Mouse (Mus musculus): ENCODE results near the gene Lzic. TPM values are rescaled to one million over a fixed set of nuclear protein-coding genes. Genes with fewer than 3 reads are reported as not detected.

Gene Lzic
- polyA plus RNA-seq, 1 experiment from 2014 or later, result 39.8 TPM

- H3K9me3 ChIP-seq (ENCODE audit: control insufficient read depth, low read length), result no peaks in the 10 kb centered on the region
- WGBS, result under 1% methylated on average over 41 of the region's 46 CpGs
Measured at GRCm38 (mm10) chr4:149517868-149518340, 32.9 kb downstream of the Lzic start, which contains the start of gene Ctnnbip1. Gene Ctnnbip1, plus strand, starts transcription at chr4:149518236.

GRCm38 (mm10) chr4:149518351-149519220 lies 33.6 kb downstream of the Lzic start:
- Histone ChIP-seq H3K36me3 (ENCODE audit: control insufficient read depth, insufficient read depth, low read length) (no peaks in the 10 kb centered on the region), H3K27me3 (ENCODE audit: control insufficient read depth, insufficient read depth, low read length) (no peaks in the 10 kb centered on the region), H3K4me2 (ENCODE audit: low read length) (peak overlapping the region; percentile 95), H3K9me3 (ENCODE audit: control insufficient read depth, low read length) (no peaks in the 10 kb centered on the region), H3K27ac (replicated peaks in 1 of 2; ENCODE audit: control insufficient read depth in 1 of 2, insufficient read depth in 1 of 2, low read depth in 2 of 2, low read length in 2 of 2) (peak overlapping the region in 1 of 2 experiments; percentile 72; a peak in 1 of 4 replicates), H3K9ac (ENCODE audit: low read length) (peak overlapping the region; percentile 96), H3K4me3 (ENCODE audit: control insufficient read depth in 1 of 2, insufficient read depth in 1 of 2, low read depth in 1 of 2, low read length in 2 of 2) (peak overlapping the region; percentile 54 to 89), H3K4me1 (ENCODE audit: control insufficient read depth in 2 of 2, insufficient read depth in 2 of 2, low read length in 2 of 2) (peaks cover 12 to 17% of the 10 kb centered on the region in 2 experiments)
- ATAC-seq (ENCODE audit: insufficient number of reproducible peaks, insufficient read depth, low FRiP score, low read depth), result no peak
- 5% methylated on average over 42 of the region's 52 CpGs for WGBS

More at GRCm38 (mm10) chr4:149517868-149518340, 32.9 kb downstream of the Lzic start, which contains the start of gene Ctnnbip1:
- H3K36me3 ChIP-seq (ENCODE audit: control insufficient read depth, insufficient read depth, low read length), result no peaks in the 10 kb centered on the region
- peaks cover 8 to 10% of the 10 kb centered on the region in 2 experiments; a peak in 3 of 4 replicates for H3K4me1 ChIP-seq (ENCODE audit: control insufficient read depth in 2 of 2, insufficient read depth in 2 of 2, low read length in 2 of 2)
- peak within 1 kb of the TSS; percentile 54 to 89 for H3K4me3 ChIP-seq (ENCODE audit: control insufficient read depth in 1 of 2, insufficient read depth in 1 of 2, low read depth in 1 of 2, low read length in 2 of 2)
- peak within 1 kb of the TSS; percentile 96 for H3K9ac ChIP-seq (ENCODE audit: low read length)
- peak within 1 kb of the TSS in 1 of 2 experiments; percentile 72; a peak in 1 of 4 replicates for H3K27ac ChIP-seq (replicated peaks in 1 of 2; ENCODE audit: control insufficient read depth in 1 of 2, insufficient read depth in 1 of 2, low read depth in 2 of 2, low read length in 2 of 2)
- ATAC-seq (ENCODE audit: insufficient number of reproducible peaks, insufficient read depth, low FRiP score, low read depth), result peak; percentile 98
- H3K27me3 ChIP-seq (ENCODE audit: control insufficient read depth, insufficient read depth, low read length), result no peaks in the 10 kb centered on the region
- peak within 1 kb of the TSS; percentile 95 for H3K4me2 ChIP-seq (ENCODE audit: low read length)

- no peaks in the 10 kb centered on the region for H3K27me3 ChIP-seq (ENCODE audit: control insufficient read depth, insufficient read depth, low read length)
- peaks cover 27 to 41% of the 10 kb centered on the region in 2 experiments for H3K4me1 ChIP-seq (ENCODE audit: control insufficient read depth in 2 of 2, insufficient read depth in 2 of 2, low read length in 2 of 2)
- H3K9me3 ChIP-seq (ENCODE audit: control insufficient read depth, low read length), result no peaks in the 10 kb centered on the region
- H3K9ac ChIP-seq (ENCODE audit: low read length), result no peak overlapping the region
- no peak overlapping the region for H3K4me2 ChIP-seq (ENCODE audit: low read length)
- WGBS, result 65% methylated on average over 10 of the region's 10 CpGs
- H3K27ac ChIP-seq (replicated peaks in 1 of 2; ENCODE audit: control insufficient read depth in 1 of 2, insufficient read depth in 1 of 2, low read depth in 2 of 2, low read length in 2 of 2), result no peak overlapping the region
- H3K4me3 ChIP-seq (ENCODE audit: control insufficient read depth in 1 of 2, insufficient read depth in 1 of 2, low read depth in 1 of 2, low read length in 2 of 2), result no peak overlapping the region
- H3K36me3 ChIP-seq (ENCODE audit: control insufficient read depth, insufficient read depth, low read length), result no peaks in the 10 kb centered on the region
- no peak for ATAC-seq (ENCODE audit: insufficient number of reproducible peaks, insufficient read depth, low FRiP score, low read depth)
Measured at GRCm38 (mm10) chr4:149521258-149521657, 36.2 kb downstream of the Lzic start.

GRCm38 (mm10) chr4:149523961-149524360 lies 38.9 kb downstream of the Lzic start:
- Histone ChIP-seq H3K4me2 (ENCODE audit: low read length) (no peak overlapping the region), H3K4me3 (ENCODE audit: control insufficient read depth in 1 of 2, insufficient read depth in 1 of 2, low read depth in 1 of 2, low read length in 2 of 2) (no peak overlapping the region), H3K4me1 (ENCODE audit: control insufficient read depth in 2 of 2, insufficient read depth in 2 of 2, low read length in 2 of 2) (peaks cover 31 to 47% of the 10 kb centered on the region in 2 experiments), H3K9me3 (ENCODE audit: control insufficient read depth, low read length) (no peaks in the 10 kb centered on the region), H3K27ac (replicated peaks in 1 of 2; ENCODE audit: control insufficient read depth in 1 of 2, insufficient read depth in 1 of 2, low read depth in 2 of 2, low read length in 2 of 2) (no peak overlapping the region), H3K27me3 (ENCODE audit: control insufficient read depth, insufficient read depth, low read length) (no peaks in the 10 kb centered on the region), H3K9ac (ENCODE audit: low read length) (no peak overlapping the region), H3K36me3 (ENCODE audit: control insufficient read depth, insufficient read depth, low read length) (no peaks in the 10 kb centered on the region)
- ATAC-seq (ENCODE audit: insufficient number of reproducible peaks, insufficient read depth, low FRiP score, low read depth), result no peak
- WGBS, result 80% methylated on average over 6 of the region's 6 CpGs

- WGBS, result 80% methylated on average over 4 of the region's 4 CpGs
- no peaks in the 10 kb centered on the region for H3K9me3 ChIP-seq (ENCODE audit: control insufficient read depth, low read length)
- peak overlapping the region; percentile 10 to 51; a peak in 2 of 4 replicates for H3K27ac ChIP-seq (replicated peaks in 1 of 2; ENCODE audit: control insufficient read depth in 1 of 2, insufficient read depth in 1 of 2, low read depth in 2 of 2, low read length in 2 of 2)
- H3K4me2 ChIP-seq (ENCODE audit: low read length), result no peak overlapping the region
- no peak overlapping the region for H3K4me3 ChIP-seq (ENCODE audit: control insufficient read depth in 1 of 2, insufficient read depth in 1 of 2, low read depth in 1 of 2, low read length in 2 of 2)
- ATAC-seq (ENCODE audit: insufficient number of reproducible peaks, insufficient read depth, low FRiP score, low read depth), result no peak
- H3K27me3 ChIP-seq (ENCODE audit: control insufficient read depth, insufficient read depth, low read length), result no peaks in the 10 kb centered on the region
- H3K9ac ChIP-seq (ENCODE audit: low read length), result peak overlapping the region; percentile 44
- peaks cover 40 to 57% of the 10 kb centered on the region in 2 experiments for H3K4me1 ChIP-seq (ENCODE audit: control insufficient read depth in 2 of 2, insufficient read depth in 2 of 2, low read length in 2 of 2)
- H3K36me3 ChIP-seq (ENCODE audit: control insufficient read depth, insufficient read depth, low read length), result no peaks in the 10 kb centered on the region
Measured at GRCm38 (mm10) chr4:149525170-149525569, 40.1 kb downstream of the Lzic start.

- no peak overlapping the region for H3K9ac ChIP-seq (ENCODE audit: low read length)
- no peaks in the 10 kb centered on the region for H3K36me3 ChIP-seq (ENCODE audit: control insufficient read depth, insufficient read depth, low read length)
- no peak overlapping the region for H3K4me3 ChIP-seq (ENCODE audit: control insufficient read depth in 1 of 2, insufficient read depth in 1 of 2, low read depth in 1 of 2, low read length in 2 of 2)
- no peaks in the 10 kb centered on the region for H3K9me3 ChIP-seq (ENCODE audit: control insufficient read depth, low read length)
- no peaks in the 10 kb centered on the region for H3K27me3 ChIP-seq (ENCODE audit: control insufficient read depth, insufficient read depth, low read length)
- peak overlapping the region in 1 of 2 experiments; percentile 6; a peak in 1 of 4 replicates for H3K27ac ChIP-seq (replicated peaks in 1 of 2; ENCODE audit: control insufficient read depth in 1 of 2, insufficient read depth in 1 of 2, low read depth in 2 of 2, low read length in 2 of 2)
- WGBS, result 86% methylated on average over 5 of the region's 6 CpGs
- H3K4me1 ChIP-seq (ENCODE audit: control insufficient read depth in 2 of 2, insufficient read depth in 2 of 2, low read length in 2 of 2), result peaks cover 40 to 60% of the 10 kb centered on the region in 2 experiments
- no peak overlapping the region for H3K4me2 ChIP-seq (ENCODE audit: low read length)
- no peak for ATAC-seq (ENCODE audit: insufficient number of reproducible peaks, insufficient read depth, low FRiP score, low read depth)
Measured at GRCm38 (mm10) chr4:149525811-149526210, 40.8 kb downstream of the Lzic start.

GRCm38 (mm10) chr4:149526330-149526729 lies 41.3 kb downstream of the Lzic start:
- WGBS, result 47% methylated on average over 7 of the region's 7 CpGs
- no peak overlapping the region for H3K4me3 ChIP-seq (ENCODE audit: control insufficient read depth in 1 of 2, insufficient read depth in 1 of 2, low read depth in 1 of 2, low read length in 2 of 2)
- 0 out of 2 replicates have a peak overlapping the region, but pooled peaks have one; percentile 5 for H3K9ac ChIP-seq (ENCODE audit: low read length)
- no peaks in the 10 kb centered on the region for H3K36me3 ChIP-seq (ENCODE audit: control insufficient read depth, insufficient read depth, low read length)
- H3K4me1 ChIP-seq (ENCODE audit: control insufficient read depth in 2 of 2, insufficient read depth in 2 of 2, low read length in 2 of 2), result peaks cover 40 to 56% of the 10 kb centered on the region in 2 experiments
- no peak for ATAC-seq (ENCODE audit: insufficient number of reproducible peaks, insufficient read depth, low FRiP score, low read depth)
- peak overlapping the region in 1 of 2 experiments; percentile 6; a peak in 1 of 4 replicates for H3K27ac ChIP-seq (replicated peaks in 1 of 2; ENCODE audit: control insufficient read depth in 1 of 2, insufficient read depth in 1 of 2, low read depth in 2 of 2, low read length in 2 of 2)
- no peaks in the 10 kb centered on the region for H3K27me3 ChIP-seq (ENCODE audit: control insufficient read depth, insufficient read depth, low read length)
- H3K9me3 ChIP-seq (ENCODE audit: control insufficient read depth, low read length), result no peaks in the 10 kb centered on the region
- no peak overlapping the region for H3K4me2 ChIP-seq (ENCODE audit: low read length)
